Mouse (Mus musculus): Measurements from ENCODE around the gene Olfr99.

Olfr99 gene

GRCm38 (mm10) chr17:37283360-37283759, at the start of gene Olfr99:
TSS of gene Olfr99 (minus strand) at chr17:37283460.
- TF ChIP-seq CTCF (conservative IDR thresholded peaks at IDR 0.05; ENCODE audit: low read length) (no peak), NANOG (IDR thresholded peaks at IDR 0.05; ENCODE audit: borderline replicate concordance, low read length) (no peak)
- no peaks in the 10 kb centered on the region for H3K27me3 ChIP-seq (ENCODE audit: insufficient read depth, low read length)
- H3K9me3 ChIP-seq (ENCODE audit: low read length): peaks cover 5% of the 10 kb centered on the region; the same call in 1 of the 2 replicates
- H3K36me3 ChIP-seq (ENCODE audit: insufficient read depth, low read length): no peaks in the 10 kb centered on the region
- H3K4me1 ChIP-seq (replicated peaks; ENCODE audit: low read depth, low read length): no peaks in the 10 kb centered on the region
- H3K4me3 ChIP-seq (replicated peaks; ENCODE audit: low read length): no peak within 1 kb of the TSS

GRCm38 (mm10) chr17:37316954-37317353, 33.7 kb upstream of the Olfr99 start, which contains the start of gene Olfr102:
TSS of gene Olfr102 (minus strand) at chr17:37317054.
- Histone ChIP-seq H3K9me3 (ENCODE audit: low read length) (peaks cover 19% of the 10 kb centered on the region), H3K27me3 (ENCODE audit: insufficient read depth, low read length) (no peaks in the 10 kb centered on the region), H3K4me1 (replicated peaks; ENCODE audit: low read depth, low read length) (no peaks in the 10 kb centered on the region), H3K36me3 (ENCODE audit: insufficient read depth, low read length) (no peaks in the 10 kb centered on the region), H3K4me3 (replicated peaks; ENCODE audit: low read length) (no peak within 1 kb of the TSS)
- no peak for TF ChIP-seq POU5F1 (IDR thresholded peaks at IDR 0.05; ENCODE audit: borderline replicate concordance, low read length)
- TF ChIP-seq NANOG (IDR thresholded peaks at IDR 0.05; ENCODE audit: borderline replicate concordance, low read length): no peak
- no peak for TF ChIP-seq CTCF (conservative IDR thresholded peaks at IDR 0.05; ENCODE audit: low read length)

- H3K36me3 ChIP-seq (ENCODE audit: insufficient read depth, low read length): no peaks in the 10 kb centered on the region
- no peaks in the 10 kb centered on the region for H3K4me1 ChIP-seq (replicated peaks; ENCODE audit: low read depth, low read length)
- no peaks in the 10 kb centered on the region for H3K27me3 ChIP-seq (ENCODE audit: insufficient read depth, low read length)
- H3K9me3 ChIP-seq (ENCODE audit: low read length): peaks cover 10% of the 10 kb centered on the region; the same call in 1 of the 2 replicates
- no peak for TF ChIP-seq POU5F1 (IDR thresholded peaks at IDR 0.05; ENCODE audit: borderline replicate concordance, low read length)
- no peak for TF ChIP-seq NANOG (IDR thresholded peaks at IDR 0.05; ENCODE audit: borderline replicate concordance, low read length)
- no peak for TF ChIP-seq CTCF (conservative IDR thresholded peaks at IDR 0.05; ENCODE audit: low read length)
- no peak overlapping the region for H3K4me3 ChIP-seq (replicated peaks; ENCODE audit: low read length)
Measured at GRCm38 (mm10) chr17:37310146-37310699, 27.0 kb upstream of the Olfr99 start.

- Histone ChIP-seq H3K27me3 (ENCODE audit: insufficient read depth, low read length) (no peaks in the 10 kb centered on the region), H3K36me3 (ENCODE audit: insufficient read depth, low read length) (no peaks in the 10 kb centered on the region), H3K4me1 (replicated peaks; ENCODE audit: low read depth, low read length) (no peaks in the 10 kb centered on the region), H3K4me3 (replicated peaks; ENCODE audit: low read length) (no peak overlapping the region), H3K9me3 (ENCODE audit: low read length) (peaks cover 10% of the 10 kb centered on the region; the same call in 1 of the 2 replicates)
- no peak for TF ChIP-seq POU5F1 (IDR thresholded peaks at IDR 0.05; ENCODE audit: borderline replicate concordance, low read length)
- no peak for TF ChIP-seq NANOG (IDR thresholded peaks at IDR 0.05; ENCODE audit: borderline replicate concordance, low read length)
- TF ChIP-seq CTCF (conservative IDR thresholded peaks at IDR 0.05; ENCODE audit: low read length): no peak
Measured at GRCm38 (mm10) chr17:37308483-37308882, 25.2 kb upstream of the Olfr99 start.

GRCm38 (mm10) chr17:37304213-37304612, 21.0 kb upstream of the Olfr99 start, which contains the start of gene Olfr101:
TSS of gene Olfr101 (minus strand) at chr17:37304313.
- Histone ChIP-seq H3K4me1 (replicated peaks; ENCODE audit: low read depth, low read length) (no peaks in the 10 kb centered on the region), H3K9me3 (ENCODE audit: low read length) (no peaks in the 10 kb centered on the region), H3K36me3 (ENCODE audit: insufficient read depth, low read length) (no peaks in the 10 kb centered on the region), H3K27me3 (ENCODE audit: insufficient read depth, low read length) (no peaks in the 10 kb centered on the region), H3K4me3 (replicated peaks; ENCODE audit: low read length) (no peak within 1 kb of the TSS)
- TF ChIP-seq NANOG (IDR thresholded peaks at IDR 0.05; ENCODE audit: borderline replicate concordance, low read length): no peak
- TF ChIP-seq POU5F1 (IDR thresholded peaks at IDR 0.05; ENCODE audit: borderline replicate concordance, low read length): no peak
- no peak for TF ChIP-seq CTCF (conservative IDR thresholded peaks at IDR 0.05; ENCODE audit: low read length)

GRCm38 (mm10) chr17:37280331-37280730, 2.9 kb downstream of the Olfr99 start:
- H3K36me3 ChIP-seq (ENCODE audit: insufficient read depth, low read length): no peaks in the 10 kb centered on the region
- no peaks in the 10 kb centered on the region for H3K27me3 ChIP-seq (ENCODE audit: insufficient read depth, low read length)
- TF ChIP-seq CTCF (conservative IDR thresholded peaks at IDR 0.05; ENCODE audit: low read length): no peak
- TF ChIP-seq NANOG (IDR thresholded peaks at IDR 0.05; ENCODE audit: borderline replicate concordance, low read length): no peak
- no peak for TF ChIP-seq POU5F1 (IDR thresholded peaks at IDR 0.05; ENCODE audit: borderline replicate concordance, low read length)
- no peak overlapping the region for H3K4me3 ChIP-seq (replicated peaks; ENCODE audit: low read length)
- H3K4me1 ChIP-seq (replicated peaks; ENCODE audit: low read depth, low read length): no peaks in the 10 kb centered on the region
- H3K9me3 ChIP-seq (ENCODE audit: low read length): no peaks in the 10 kb centered on the region

GRCm38 (mm10) chr17:37276573-37276972, 6.7 kb downstream of the Olfr99 start:
- H3K9me3 ChIP-seq (ENCODE audit: low read length): no peaks in the 10 kb centered on the region
- H3K27me3 ChIP-seq (ENCODE audit: insufficient read depth, low read length): peaks cover 5% of the 10 kb centered on the region
- H3K4me3 ChIP-seq (replicated peaks; ENCODE audit: low read length): no peak overlapping the region
- H3K36me3 ChIP-seq (ENCODE audit: insufficient read depth, low read length): no peaks in the 10 kb centered on the region
- TF ChIP-seq POU5F1 (IDR thresholded peaks at IDR 0.05; ENCODE audit: borderline replicate concordance, low read length): no peak
- TF ChIP-seq CTCF (conservative IDR thresholded peaks at IDR 0.05; ENCODE audit: low read length): no peak
- TF ChIP-seq NANOG (IDR thresholded peaks at IDR 0.05; ENCODE audit: borderline replicate concordance, low read length): no peak
- no peaks in the 10 kb centered on the region for H3K4me1 ChIP-seq (replicated peaks; ENCODE audit: low read depth, low read length)

GRCm38 (mm10) chr17:37275626-37276248, 7.5 kb downstream of the Olfr99 start:
- H3K9me3 ChIP-seq (ENCODE audit: low read length): no peaks in the 10 kb centered on the region
- no peaks in the 10 kb centered on the region for H3K36me3 ChIP-seq (ENCODE audit: insufficient read depth, low read length)
- peaks cover 13% of the 10 kb centered on the region for H3K27me3 ChIP-seq (ENCODE audit: insufficient read depth, low read length)
- TF ChIP-seq CTCF (conservative IDR thresholded peaks at IDR 0.05; ENCODE audit: low read length) (no peak), NANOG (IDR thresholded peaks at IDR 0.05; ENCODE audit: borderline replicate concordance, low read length) (no peak), POU5F1 (IDR thresholded peaks at IDR 0.05; ENCODE audit: borderline replicate concordance, low read length) (no peak)
- H3K4me3 ChIP-seq (replicated peaks; ENCODE audit: low read length): no peak overlapping the region
- peaks cover 5% of the 10 kb centered on the region; the same call in 1 of the 2 replicates for H3K4me1 ChIP-seq (replicated peaks; ENCODE audit: low read depth, low read length)
